Mouse (Mus musculus): ENCODE data around the gene Tbc1d30. TPM values are rescaled to one million over a fixed set of nuclear protein-coding genes. Genes with fewer than 3 reads are reported as not detected.

Tbc1d30 gene
- polyA plus RNA-seq, 1 experiment from 2014 or later: 4.1 TPM

GRCm38 (mm10) chr10:121368783-121369465, 17.8 kb upstream of the Tbc1d30 start:
- Histone ChIP-seq H3K36me3 (ENCODE audit: control insufficient read depth, insufficient read depth, low read length) (no peaks in the 10 kb centered on the region; the same call in 1 of the 2 replicates), H3K4me3 (ENCODE audit: low read depth, low read length) (no peak overlapping the region), H3K4me2 (replicated peaks; ENCODE audit: low read depth) (no peak overlapping the region), H3K9ac (ENCODE audit: low read length) (no peak overlapping the region), H3K4me1 (replicated peaks; ENCODE audit: control insufficient read depth, insufficient read depth) (peaks cover 3% of the 10 kb centered on the region; the same call in 1 of the 2 replicates), H3K9me3 (ENCODE audit: control insufficient read depth, low read length) (no peaks in the 10 kb centered on the region), H3K27me3 (ENCODE audit: control insufficient read depth, insufficient read depth, low read length) (no peaks in the 10 kb centered on the region), H3K27ac (replicated peaks) (peak overlapping the region; percentile 24; the same call in 1 of the 2 replicates)
- peak; percentile 44 for DNase-seq (ENCODE audit: low spot score)
- no peak for ATAC-seq (ENCODE audit: low FRiP score, low TSS enrichment)
- 77% methylated on average over 18 of the region's 18 CpGs for WGBS
- TF ChIP-seq EP300 (optimal IDR thresholded peaks at IDR 0.05): no peak
- TF ChIP-seq CTCF (IDR thresholded peaks at IDR 0.05; ENCODE audit: low read depth): no peak

GRCm38 (mm10) chr10:121367780-121368179, 16.7 kb upstream of the Tbc1d30 start:
- Histone ChIP-seq H3K4me1 (replicated peaks; ENCODE audit: control insufficient read depth, insufficient read depth) (peaks cover 3% of the 10 kb centered on the region; the same call in 1 of the 2 replicates), H3K36me3 (ENCODE audit: control insufficient read depth, insufficient read depth, low read length) (no peaks in the 10 kb centered on the region), H3K4me3 (ENCODE audit: low read depth, low read length) (no peak overlapping the region), H3K27me3 (ENCODE audit: control insufficient read depth, insufficient read depth, low read length) (no peaks in the 10 kb centered on the region), H3K9ac (ENCODE audit: low read length) (no peak overlapping the region), H3K4me2 (replicated peaks; ENCODE audit: low read depth) (no peak overlapping the region), H3K9me3 (ENCODE audit: control insufficient read depth, low read length) (no peaks in the 10 kb centered on the region), H3K27ac (replicated peaks) (no peak overlapping the region)
- no peak for ATAC-seq (ENCODE audit: low FRiP score, low TSS enrichment)
- TF ChIP-seq EP300 (optimal IDR thresholded peaks at IDR 0.05): no peak
- TF ChIP-seq CTCF (IDR thresholded peaks at IDR 0.05; ENCODE audit: low read depth): no peak
- whole genome bisulfite sequencing: 74% methylated on average over 9 of the region's 9 CpGs
- DNase-seq (ENCODE audit: low spot score): no peak

- H3K36me3 ChIP-seq (ENCODE audit: control insufficient read depth, insufficient read depth, low read length): no peaks in the 10 kb centered on the region
- H3K4me3 ChIP-seq (ENCODE audit: low read depth, low read length): no peak overlapping the region
- no peaks in the 10 kb centered on the region for H3K9me3 ChIP-seq (ENCODE audit: control insufficient read depth, low read length)
- peaks cover 3% of the 10 kb centered on the region; the same call in 1 of the 2 replicates for H3K4me1 ChIP-seq (replicated peaks; ENCODE audit: control insufficient read depth, insufficient read depth)
- WGBS: 75% methylated on average over 13 of the region's 13 CpGs
- TF ChIP-seq EP300 (optimal IDR thresholded peaks at IDR 0.05) (no peak), CTCF (IDR thresholded peaks at IDR 0.05; ENCODE audit: low read depth) (no peak)
- no peaks in the 10 kb centered on the region for H3K27me3 ChIP-seq (ENCODE audit: control insufficient read depth, insufficient read depth, low read length)
- ATAC-seq (ENCODE audit: low FRiP score, low TSS enrichment) (no peak), DNase-seq (ENCODE audit: low spot score) (no peak)
- no peak overlapping the region for H3K4me2 ChIP-seq (replicated peaks; ENCODE audit: low read depth)
- no peak overlapping the region for H3K27ac ChIP-seq (replicated peaks)
- H3K9ac ChIP-seq (ENCODE audit: low read length): no peak overlapping the region
Observed at GRCm38 (mm10) chr10:121367271-121367670, 16.2 kb upstream of the Tbc1d30 start.

GRCm38 (mm10) chr10:121365781-121366272, 14.7 kb upstream of the Tbc1d30 start:
- H3K9me3 ChIP-seq (ENCODE audit: control insufficient read depth, low read length): no peaks in the 10 kb centered on the region
- peaks cover 3% of the 10 kb centered on the region; the same call in 1 of the 2 replicates for H3K4me1 ChIP-seq (replicated peaks; ENCODE audit: control insufficient read depth, insufficient read depth)
- no peaks in the 10 kb centered on the region for H3K27me3 ChIP-seq (ENCODE audit: control insufficient read depth, insufficient read depth, low read length)
- peak overlapping the region; percentile 99 for H3K4me2 ChIP-seq (replicated peaks; ENCODE audit: low read depth)
- no peaks in the 10 kb centered on the region for H3K36me3 ChIP-seq (ENCODE audit: control insufficient read depth, insufficient read depth, low read length)
- peak overlapping the region; percentile 91 for H3K4me3 ChIP-seq (ENCODE audit: low read depth, low read length)
- H3K9ac ChIP-seq (ENCODE audit: low read length): peak overlapping the region; percentile 84; the same call in 1 of the 2 replicates
- no peak for TF ChIP-seq EP300 (optimal IDR thresholded peaks at IDR 0.05)
- no peak for TF ChIP-seq CTCF (IDR thresholded peaks at IDR 0.05; ENCODE audit: low read depth)
- no peak overlapping the region; the same call in 1 of the 2 replicates for H3K27ac ChIP-seq (replicated peaks)
- peak; percentile 22 for DNase-seq (ENCODE audit: low spot score)
- no peak for ATAC-seq (ENCODE audit: low FRiP score, low TSS enrichment)
- 9% methylated on average over 9 of the region's 9 CpGs for WGBS

GRCm38 (mm10) chr10:121364801-121365564, 13.9 kb upstream of the Tbc1d30 start, which contains the start of gene Gns:
Gene Gns (plus strand): TSS chr10:121365090.
- peak; percentile 96 for ATAC-seq (ENCODE audit: low FRiP score, low TSS enrichment)
- H3K4me3 ChIP-seq (ENCODE audit: low read depth, low read length): peak within 1 kb of the TSS; percentile 91
- 0% methylated on average over 53 of the region's 72 CpGs for WGBS
- peak within 1 kb of the TSS; percentile 84 for H3K9ac ChIP-seq (ENCODE audit: low read length)
- TF ChIP-seq EP300 (optimal IDR thresholded peaks at IDR 0.05): no peak
- TF ChIP-seq CTCF (IDR thresholded peaks at IDR 0.05; ENCODE audit: low read depth): no peak
- peak within 1 kb of the TSS; percentile 99 for H3K4me2 ChIP-seq (replicated peaks; ENCODE audit: low read depth)
- H3K4me1 ChIP-seq (replicated peaks; ENCODE audit: control insufficient read depth, insufficient read depth): peaks cover 3% of the 10 kb centered on the region; the same call in 1 of the 2 replicates
- peak; percentile 98 for DNase-seq (ENCODE audit: low spot score)
- H3K9me3 ChIP-seq (ENCODE audit: control insufficient read depth, low read length): no peaks in the 10 kb centered on the region
- no peaks in the 10 kb centered on the region for H3K36me3 ChIP-seq (ENCODE audit: control insufficient read depth, insufficient read depth, low read length)
- H3K27me3 ChIP-seq (ENCODE audit: control insufficient read depth, insufficient read depth, low read length): no peaks in the 10 kb centered on the region
- peak within 1 kb of the TSS; percentile 83 for H3K27ac ChIP-seq (replicated peaks)
